ENCODE assay signal across 20 mouse cellular contexts in the genomic region with DNA sequence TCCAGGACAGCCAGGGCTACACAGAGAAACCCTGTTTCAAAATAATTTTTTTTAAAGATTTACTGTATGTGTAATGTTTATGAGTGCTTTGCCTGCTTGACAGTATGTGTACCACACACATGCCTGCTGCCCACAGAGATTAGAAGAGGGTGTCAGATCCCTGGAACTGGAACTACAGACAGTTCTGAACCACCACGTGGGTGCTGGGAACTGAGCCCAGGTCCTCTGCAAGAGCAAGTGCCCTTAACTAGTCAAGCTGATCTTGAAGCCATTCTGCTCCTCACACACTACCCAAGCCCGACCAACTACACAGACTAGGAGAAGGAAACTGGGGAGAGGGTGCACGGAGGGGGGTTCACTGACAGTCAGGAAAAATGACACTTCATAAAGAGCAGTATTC. TPM values are rescaled to one million over a fixed set of nuclear protein-coding genes. Genes with fewer than 3 reads are reported as not detected.
A peak's percentile ranks its signal among the peaks of the same experiment; 100 is the strongest.
DNase-seq lines count a peak whose midpoint lies in the region; ATAC-seq and TF ChIP-seq lines count a peak whose summit lies in the region.
"Had no signal": no experiment of that assay in that cellular context is flagged by ENCODE, and none has a peak within 500 bp of the region (broad histone marks: within the 10 kb centered on the region; RNA-seq: fewer than 3 reads in every experiment).

No protein-coding gene starts in this region.

- WGBS in heart, embryonic 10.5 days = 84% methylated on average over 3 of the region's 3 CpGs
- WGBS in hindbrain, postnatal 0 days = 85% methylated on average over 3 of the region's 3 CpGs
- 97% methylated on average over 3 of the region's 3 CpGs for WGBS in hindbrain, embryonic 16.5 days
- 87% methylated on average over 3 of the region's 3 CpGs for WGBS in kidney, embryonic 16.5 days

- H3ac ChIP-seq in myocyte (ENCODE audit: control insufficient read depth, insufficient read length) = no peak overlapping the region

- H3K79me2 ChIP-seq in myocyte (ENCODE audit: control insufficient read depth, insufficient read depth) = no peaks in the 10 kb centered on the region

- no peak overlapping the region for H3K4me3 ChIP-seq in heart, embryonic 10.5 days
- H3K4me3 ChIP-seq in hindbrain, postnatal 0 days (ENCODE audit: low read length) = no peak overlapping the region
- no peak overlapping the region for H3K4me3 ChIP-seq in hindbrain, embryonic 16.5 days (ENCODE audit: low read length)
- H3K4me3 ChIP-seq in myocyte = no peak overlapping the region
- no peak overlapping the region for H3K4me3 ChIP-seq in kidney, embryonic 16.5 days (ENCODE audit: low read length)
- H3K4me3 ChIP-seq: embryonic facial prominence, embryonic 10.5 days; forebrain, embryonic 13.5 days; heart, embryonic 13.5 days; hindbrain, embryonic 12.5 days; intestine, embryonic 15.5 days had no signal

- no peak overlapping the region for H3K4me2 ChIP-seq in hindbrain, postnatal 0 days (ENCODE audit: low read depth, low read length)
- H3K4me2 ChIP-seq in hindbrain, embryonic 16.5 days (ENCODE audit: low read length) = no peak overlapping the region
- H3K4me2 ChIP-seq in myocyte (ENCODE audit: low read depth) = no peak overlapping the region
- no peak overlapping the region for H3K4me2 ChIP-seq in kidney, embryonic 16.5 days (replicated peaks; ENCODE audit: low read depth, low read length)
- H3K4me2 ChIP-seq: forebrain, embryonic 13.5 days; heart, embryonic 13.5 days; hindbrain, embryonic 12.5 days; intestine, embryonic 15.5 days had no signal

- H3K9me3 ChIP-seq in heart, embryonic 10.5 days = no peaks in the 10 kb centered on the region
- no peaks in the 10 kb centered on the region for H3K9me3 ChIP-seq in hindbrain, postnatal 0 days (ENCODE audit: low read length)
- H3K9me3 ChIP-seq in hindbrain, embryonic 16.5 days (ENCODE audit: control insufficient read depth, low read length) = no peaks in the 10 kb centered on the region
- no peaks in the 10 kb centered on the region for H3K9me3 ChIP-seq in kidney, embryonic 16.5 days (ENCODE audit: low read length)
- H3K9me3 ChIP-seq: embryonic facial prominence, embryonic 10.5 days; forebrain, embryonic 13.5 days; heart, embryonic 13.5 days; hindbrain, embryonic 12.5 days; intestine, embryonic 15.5 days had no signal

- H3K27me3 ChIP-seq in heart, embryonic 10.5 days (ENCODE audit: insufficient read depth, poor library complexity, severe bottlenecking) = no peaks in the 10 kb centered on the region
- no peaks in the 10 kb centered on the region for H3K27me3 ChIP-seq in hindbrain, postnatal 0 days (ENCODE audit: insufficient read depth, low read length)
- no peaks in the 10 kb centered on the region for H3K27me3 ChIP-seq in hindbrain, embryonic 16.5 days (replicated peaks; ENCODE audit: control insufficient read depth, insufficient read depth, low read length)
- no peaks in the 10 kb centered on the region for H3K27me3 ChIP-seq in myocyte (ENCODE audit: control insufficient read depth, insufficient read depth, insufficient read length)
- H3K27me3 ChIP-seq in kidney, embryonic 16.5 days (ENCODE audit: insufficient read depth, low read length) = no peaks in the 10 kb centered on the region
- H3K27me3 ChIP-seq: forebrain, embryonic 13.5 days; heart, embryonic 13.5 days; hindbrain, embryonic 12.5 days; intestine, embryonic 15.5 days had no signal

- peak; percentile 2 for TF ChIP-seq POLR2A in myocyte (IDR thresholded peaks at IDR 0.05; ENCODE audit: insufficient read length, low read depth)

- H3K4me1 ChIP-seq in heart, embryonic 10.5 days = 0 out of 2 replicates have a peak, but pooled peaks cover 7% of the 10 kb centered on the region
- no peaks in the 10 kb centered on the region for H3K4me1 ChIP-seq in hindbrain, postnatal 0 days (ENCODE audit: insufficient read depth, low read length)
- H3K4me1 ChIP-seq in hindbrain, embryonic 16.5 days (ENCODE audit: control insufficient read depth, insufficient read depth, low read depth, low read length) = no peaks in the 10 kb centered on the region; the same call in 1 of the 2 replicates
- peaks cover 9% of the 10 kb centered on the region; the same call in 1 of the 2 replicates for H3K4me1 ChIP-seq in kidney, embryonic 16.5 days (ENCODE audit: insufficient read depth, low read length)
- H3K4me1 ChIP-seq: forebrain, embryonic 13.5 days; heart, embryonic 13.5 days; hindbrain, embryonic 12.5 days; intestine, embryonic 15.5 days had no signal

- no peak for ATAC-seq in hindbrain, postnatal 0 days
- no peak for ATAC-seq in hindbrain, embryonic 16.5 days
- no peak for ATAC-seq in kidney, embryonic 16.5 days (ENCODE audit: low FRiP score, low TSS enrichment)
- ATAC-seq: forebrain, embryonic 13.5 days; intestine, embryonic 15.5 days had no signal

- TF ChIP-seq CTCF in hindbrain, postnatal 0 days (IDR thresholded peaks at IDR 0.05; ENCODE audit: low read depth) = no peak

- H3K27ac ChIP-seq in heart, embryonic 10.5 days = no peak overlapping the region
- H3K27ac ChIP-seq in hindbrain, postnatal 0 days = peak overlapping the region; percentile 70; the same call in 1 of the 2 replicates
- H3K27ac ChIP-seq in hindbrain, embryonic 16.5 days (ENCODE audit: low read depth, low read length) = no peak overlapping the region
- no peak overlapping the region for H3K27ac ChIP-seq in kidney, embryonic 16.5 days (ENCODE audit: low read length)
- H3K27ac ChIP-seq: embryonic facial prominence, embryonic 10.5 days; forebrain, embryonic 13.5 days; heart, embryonic 13.5 days; hindbrain, embryonic 12.5 days; intestine, embryonic 15.5 days had no signal

- no peak overlapping the region for H3K9ac ChIP-seq in hindbrain, postnatal 0 days (replicated peaks; ENCODE audit: low read length)
- no peak overlapping the region for H3K9ac ChIP-seq in hindbrain, embryonic 16.5 days (ENCODE audit: low read depth, low read length)
- no peak overlapping the region for H3K9ac ChIP-seq in kidney, embryonic 16.5 days (replicated peaks; ENCODE audit: low read length)
- H3K9ac ChIP-seq: forebrain, embryonic 13.5 days; forebrain, postnatal 0 days; heart, embryonic 13.5 days; hindbrain, embryonic 12.5 days; intestine, embryonic 15.5 days had no signal

- H3K36me3 ChIP-seq in heart, embryonic 10.5 days = peaks cover 96% of the 10 kb centered on the region
- H3K36me3 ChIP-seq in hindbrain, postnatal 0 days (ENCODE audit: insufficient read depth, low read length) = peaks cover 61% of the 10 kb centered on the region
- H3K36me3 ChIP-seq in hindbrain, embryonic 16.5 days (ENCODE audit: control insufficient read depth, insufficient read depth, low read length) = peaks cover 36% of the 10 kb centered on the region
- H3K36me3 ChIP-seq in myocyte (ENCODE audit: control insufficient read depth, insufficient read depth) = peaks cover 41% of the 10 kb centered on the region
- peaks cover 53% of the 10 kb centered on the region for H3K36me3 ChIP-seq in kidney, embryonic 16.5 days (ENCODE audit: insufficient read depth, low read length)

- DNase-seq in heart, adult 11 months = peak; percentile 95
- no peak for DNase-seq in heart, embryonic 10.5 days (ENCODE audit: low spot score)
- DNase-seq in hindbrain, postnatal 0 days (ENCODE audit: low spot score) = no peak
- peak; percentile 76 for DNase-seq in skeletal muscle tissue, adult 2 months (ENCODE audit: low read depth, low spot score)
- DNase-seq: adrenal gland, adult 2 months; adrenal gland, postnatal 25 days; cerebellum, adult 18-20 months; cerebellum, postnatal 36 days; gastrocnemius, postnatal 25 days; heart, postnatal 4 days; kidney, adult 18-20 months had no signal

TF ChIP-seq in myocyte, 11 proteins besides CTCF, POLR2A, EP300 and RAD21:
- TF ChIP-seq SRF (IDR thresholded peaks at IDR 0.05; ENCODE audit: control insufficient read depth, insufficient read length, low read depth) (no peak), POLR2AphosphoS2 (IDR thresholded peaks at IDR 0.05; ENCODE audit: insufficient read length, low read depth) (peak; percentile 35)
TF ChIP-seq in myocyte: peak in this region for 1.

RNA-seq across cellular contexts. Expression of gene Asb8, which starts 32.0 kb away (rescaled TPM):
- 54.9 and 77.1 TPM in 2 replicates for polyA plus RNA-seq in heart, embryonic 10.5 days (2016; fragmentation: Nextera tagmentation; extraction: Ambion mirVana)
- total RNA-seq in hindbrain, postnatal 0 days (2014; rRNA removed) = 53.3 and 71.5 TPM in 2 replicates
- 52.3 and 55.9 TPM in 2 replicates for polyA plus RNA-seq in hindbrain, postnatal 0 days (2015; fragmentation: Nextera tagmentation; extraction: Ambion mirVana)
- 61.0 and 64.4 TPM in 2 replicates for polyA plus RNA-seq in hindbrain, embryonic 16.5 days (2015; fragmentation: Nextera tagmentation; extraction: Ambion mirVana)
- 50.3 TPM for polyA plus RNA-seq in myocyte (2012; fragmentation: generic; extraction: Trizol)
- 59.6 and 60.2 TPM in 2 replicates for polyA plus RNA-seq in kidney, embryonic 16.5 days (2015; fragmentation: Nextera tagmentation; extraction: Ambion mirVana)

RNA-seq across cellular contexts. Expression of gene Ccdc184, which starts 33.5 kb away (rescaled TPM):
- 0.58 and 0.85 TPM in 2 replicates for polyA plus RNA-seq in heart, embryonic 10.5 days (2016; fragmentation: Nextera tagmentation; extraction: Ambion mirVana)
- 107 and 116 TPM in 2 replicates for total RNA-seq in hindbrain, postnatal 0 days (2014; rRNA removed)
- polyA plus RNA-seq in hindbrain, postnatal 0 days (2015; fragmentation: Nextera tagmentation; extraction: Ambion mirVana) = 90.4 and 98.0 TPM in 2 replicates
- 130 and 139 TPM in 2 replicates for polyA plus RNA-seq in hindbrain, embryonic 16.5 days (2015; fragmentation: Nextera tagmentation; extraction: Ambion mirVana)
- 0.05 TPM for polyA plus RNA-seq in myocyte (2012; fragmentation: generic; extraction: Trizol)
- polyA plus RNA-seq in kidney, embryonic 16.5 days (2015; fragmentation: Nextera tagmentation; extraction: Ambion mirVana) = 1.8 and 2.1 TPM in 2 replicates
- total RNA-seq: gastrocnemius, postnatal 25 days had no signal

RNA-seq across cellular contexts. Expression of gene Senp1, which starts 39.9 kb away (rescaled TPM):
- polyA plus RNA-seq in heart, embryonic 10.5 days (2016; fragmentation: Nextera tagmentation; extraction: Ambion mirVana) = 26.8 and 30.5 TPM in 2 replicates
- total RNA-seq in hindbrain, postnatal 0 days (2014; rRNA removed) = 12.7 and 15.0 TPM in 2 replicates
- 12.5 TPM in 2 replicates for polyA plus RNA-seq in hindbrain, postnatal 0 days (2015; fragmentation: Nextera tagmentation; extraction: Ambion mirVana)
- 17.3 and 18.9 TPM in 2 replicates for polyA plus RNA-seq in hindbrain, embryonic 16.5 days (2015; fragmentation: Nextera tagmentation; extraction: Ambion mirVana)
- polyA plus RNA-seq in myocyte (2012; fragmentation: generic; extraction: Trizol) = 10.4 TPM
- 29.9 and 31.3 TPM in 2 replicates for polyA plus RNA-seq in kidney, embryonic 16.5 days (2015; fragmentation: Nextera tagmentation; extraction: Ambion mirVana)

RNA-seq across cellular contexts. Expression of gene Pfkm, which starts 41.1 kb away (rescaled TPM):
- 47.1 and 67.5 TPM in 2 replicates for polyA plus RNA-seq in heart, embryonic 10.5 days (2016; fragmentation: Nextera tagmentation; extraction: Ambion mirVana)
- 97.3 and 102 TPM in 2 replicates for total RNA-seq in hindbrain, postnatal 0 days (2014; rRNA removed)
- 91.5 and 94.0 TPM in 2 replicates for polyA plus RNA-seq in hindbrain, postnatal 0 days (2015; fragmentation: Nextera tagmentation; extraction: Ambion mirVana)
- 99.4 and 106 TPM in 2 replicates for polyA plus RNA-seq in hindbrain, embryonic 16.5 days (2015; fragmentation: Nextera tagmentation; extraction: Ambion mirVana)
- polyA plus RNA-seq in myocyte (2012; fragmentation: generic; extraction: Trizol) = 401 TPM
- polyA plus RNA-seq in kidney, embryonic 16.5 days (2015; fragmentation: Nextera tagmentation; extraction: Ambion mirVana) = 45.7 and 45.8 TPM in 2 replicates

Comparison
In these comparisons a context has a peak if more than half of its experiments do, and no peak if none do; other contexts are left out.
1. DNase-seq: peak in heart, adult 11 months (single experiment) and skeletal muscle tissue, adult 2 months (single experiment); none in heart, embryonic 10.5 days (single experiment) and hindbrain, postnatal 0 days (single experiment).
2. RNA of gene Ccdc184, which starts 33.5 kb away (polyA plus RNA-seq): 130 to 139 TPM in hindbrain, embryonic 16.5 days and 90.4 to 98.0 TPM in hindbrain, postnatal 0 days; 1.8 to 2.1 TPM in kidney, embryonic 16.5 days, 0.58 to 0.85 TPM in heart, embryonic 10.5 days and 0.05 TPM in myocyte (single experiment); every median in the first group is over 10 times any median in the second.